Mouse (Mus musculus): ENCODE results near the gene Hoxc13. TPM values are rescaled to one million over a fixed set of nuclear protein-coding genes. Genes with fewer than 3 reads are reported as not detected.

The Hoxc13 gene
- polyA plus RNA-seq, 1 experiment, result not detected

DNA sequence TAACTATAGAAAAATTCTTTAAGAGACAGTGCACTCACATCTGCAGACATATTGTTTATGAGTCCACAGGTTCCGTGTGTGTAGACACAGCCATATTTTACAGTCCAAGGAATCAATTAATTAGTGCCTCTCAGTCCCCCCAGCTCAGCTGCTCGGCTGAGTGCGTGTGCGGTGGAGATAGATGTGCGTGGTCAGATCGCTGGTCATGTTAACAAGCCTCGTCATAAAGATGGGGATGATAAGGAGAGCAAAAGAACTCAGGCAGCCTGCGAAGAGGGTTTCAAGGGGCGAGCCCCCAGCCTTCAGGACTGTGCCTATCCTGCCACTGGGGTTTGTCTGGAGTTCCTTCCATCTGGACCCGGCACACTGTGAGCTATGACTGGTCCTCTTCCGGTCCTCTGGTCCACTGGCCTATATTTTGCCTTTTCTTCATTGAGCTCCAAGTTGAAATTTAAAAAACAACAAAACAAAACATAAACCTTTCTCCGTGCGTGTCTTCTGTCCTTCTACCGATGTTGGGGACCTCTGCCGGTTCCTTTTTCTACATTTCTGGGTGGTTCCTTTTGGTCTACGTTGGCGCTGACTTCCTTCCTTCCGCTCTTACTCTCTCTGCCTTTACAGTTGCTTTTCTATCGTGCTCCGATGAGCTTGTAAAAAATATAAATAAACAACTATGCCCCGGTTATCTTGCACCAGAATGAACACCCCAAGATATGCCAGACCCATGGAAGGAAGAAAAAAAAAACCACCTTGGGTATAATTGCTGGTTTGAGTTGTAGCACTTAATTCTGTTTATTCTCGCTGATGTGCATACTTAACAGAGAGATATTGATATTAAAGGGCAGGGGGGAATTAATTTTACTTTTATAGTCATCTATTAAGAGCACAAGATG lies 24.5 kb downstream of the Hoxc13 start:
- no peaks in the 10 kb centered on the region for H3K4me1 ChIP-seq (ENCODE audit: control insufficient read depth, insufficient read depth, insufficient read length)
- WGBS, result 13% methylated on average over 22 of the region's 22 CpGs
- DNase-seq (ENCODE audit: low read depth in 1 of 2, low spot score in 2 of 2), result no peak
- TF ChIP-seq POLR2A (IDR thresholded peaks at IDR 0.05; ENCODE audit: low read depth, low read length) (no peak), CTCF (IDR thresholded peaks at IDR 0.05; ENCODE audit: extremely low read depth, insufficient read depth, insufficient read length, insufficient replicate concordance) (no peak)
- no peak overlapping the region for H3K4me3 ChIP-seq (ENCODE audit: extremely low read depth, insufficient read depth, insufficient read length)
- no peaks in the 10 kb centered on the region for H3K36me3 ChIP-seq (ENCODE audit: control insufficient read depth, insufficient read depth, low read length)
- H3K27ac ChIP-seq (ENCODE audit: insufficient read depth, low read length), result no peak overlapping the region
- H3K27me3 ChIP-seq (ENCODE audit: control insufficient read depth, insufficient read depth, low read length), result peaks cover 26% of the 10 kb centered on the region

- Histone ChIP-seq H3K4me3 (ENCODE audit: extremely low read depth, insufficient read depth, insufficient read length) (no peak overlapping the region), H3K27me3 (ENCODE audit: control insufficient read depth, insufficient read depth, low read length) (peaks cover 31% of the 10 kb centered on the region), H3K27ac (ENCODE audit: insufficient read depth, low read length) (no peak overlapping the region), H3K4me1 (ENCODE audit: control insufficient read depth, insufficient read depth, insufficient read length) (no peaks in the 10 kb centered on the region), H3K36me3 (ENCODE audit: control insufficient read depth, insufficient read depth, low read length) (no peaks in the 10 kb centered on the region)
- 10% methylated on average over 9 of the region's 9 CpGs for WGBS
- TF ChIP-seq CTCF (IDR thresholded peaks at IDR 0.05; ENCODE audit: extremely low read depth, insufficient read depth, insufficient read length, insufficient replicate concordance), result no peak
- TF ChIP-seq POLR2A (IDR thresholded peaks at IDR 0.05; ENCODE audit: low read depth, low read length), result no peak
- DNase-seq (ENCODE audit: low read depth in 1 of 2, low spot score in 2 of 2), result no peak
Observed at GRCm38 (mm10) chr15:102947276-102947675, 26.4 kb downstream of the Hoxc13 start.

GRCm38 (mm10) chr15:102948842-102949241 lies 27.9 kb downstream of the Hoxc13 start:
- Histone ChIP-seq H3K36me3 (ENCODE audit: control insufficient read depth, insufficient read depth, low read length) (no peaks in the 10 kb centered on the region), H3K4me1 (ENCODE audit: control insufficient read depth, insufficient read depth, insufficient read length) (no peaks in the 10 kb centered on the region), H3K4me3 (ENCODE audit: extremely low read depth, insufficient read depth, insufficient read length) (no peak overlapping the region), H3K27me3 (ENCODE audit: control insufficient read depth, insufficient read depth, low read length) (peaks cover 28% of the 10 kb centered on the region), H3K27ac (ENCODE audit: insufficient read depth, low read length) (no peak overlapping the region)
- DNase-seq (ENCODE audit: low read depth in 1 of 2, low spot score in 2 of 2), result no peak
- 8% methylated on average over 2 of the region's 2 CpGs for WGBS
- TF ChIP-seq POLR2A (IDR thresholded peaks at IDR 0.05; ENCODE audit: low read depth, low read length), result no peak
- no peak for TF ChIP-seq CTCF (IDR thresholded peaks at IDR 0.05; ENCODE audit: extremely low read depth, insufficient read depth, insufficient read length, insufficient replicate concordance)

DNA sequence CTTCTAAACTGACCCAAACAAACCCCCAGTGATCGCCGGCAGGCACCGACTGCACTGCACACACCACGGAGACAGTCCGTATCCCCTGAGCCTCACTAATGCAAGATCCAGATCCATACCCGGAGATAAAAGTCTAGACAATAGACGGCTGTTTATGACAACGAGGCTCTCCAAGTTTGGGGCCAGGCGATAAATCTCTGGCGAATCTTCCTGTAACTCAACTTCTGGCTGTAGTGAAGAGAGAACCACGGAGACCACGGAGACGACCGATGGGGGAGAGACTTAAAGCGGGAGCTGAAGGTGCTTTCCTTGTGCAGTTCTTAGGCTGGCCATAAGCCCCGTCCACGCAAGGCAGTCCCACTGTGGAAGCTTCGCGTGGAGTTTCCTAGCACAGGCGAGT lies 28.8 kb downstream of the Hoxc13 start:
- H3K27ac ChIP-seq (ENCODE audit: insufficient read depth, low read length), result no peak overlapping the region
- H3K27me3 ChIP-seq (ENCODE audit: control insufficient read depth, insufficient read depth, low read length), result peaks cover 36% of the 10 kb centered on the region
- no peak for DNase-seq (ENCODE audit: low read depth in 1 of 2, low spot score in 2 of 2)
- TF ChIP-seq POLR2A (IDR thresholded peaks at IDR 0.05; ENCODE audit: low read depth, low read length), result no peak
- TF ChIP-seq CTCF (IDR thresholded peaks at IDR 0.05; ENCODE audit: extremely low read depth, insufficient read depth, insufficient read length, insufficient replicate concordance), result no peak
- 5% methylated on average over 20 of the region's 20 CpGs for WGBS
- H3K4me1 ChIP-seq (ENCODE audit: control insufficient read depth, insufficient read depth, insufficient read length), result no peaks in the 10 kb centered on the region
- H3K36me3 ChIP-seq (ENCODE audit: control insufficient read depth, insufficient read depth, low read length), result no peaks in the 10 kb centered on the region
- H3K4me3 ChIP-seq (ENCODE audit: extremely low read depth, insufficient read depth, insufficient read length), result no peak overlapping the region

- DNase-seq (ENCODE audit: low read depth in 1 of 2, low spot score in 2 of 2), result no peak
- Histone ChIP-seq H3K27ac (ENCODE audit: insufficient read depth, low read length) (no peak overlapping the region), H3K36me3 (ENCODE audit: control insufficient read depth, insufficient read depth, low read length) (no peaks in the 10 kb centered on the region), H3K27me3 (ENCODE audit: control insufficient read depth, insufficient read depth, low read length) (peaks cover 43% of the 10 kb centered on the region), H3K4me1 (ENCODE audit: control insufficient read depth, insufficient read depth, insufficient read length) (no peaks in the 10 kb centered on the region), H3K4me3 (ENCODE audit: extremely low read depth, insufficient read depth, insufficient read length) (no peak overlapping the region)
- 15% methylated on average over 2 of the region's 2 CpGs for WGBS
- TF ChIP-seq POLR2A (IDR thresholded peaks at IDR 0.05; ENCODE audit: low read depth, low read length) (no peak), CTCF (IDR thresholded peaks at IDR 0.05; ENCODE audit: extremely low read depth, insufficient read depth, insufficient read length, insufficient replicate concordance) (no peak)
Observed at GRCm38 (mm10) chr15:102950877-102951276, 30.0 kb downstream of the Hoxc13 start.

GRCm38 (mm10) chr15:102953561-102953960 lies 32.7 kb downstream of the Hoxc13 start:
- no peaks in the 10 kb centered on the region for H3K36me3 ChIP-seq (ENCODE audit: control insufficient read depth, insufficient read depth, low read length)
- H3K27me3 ChIP-seq (ENCODE audit: control insufficient read depth, insufficient read depth, low read length), result peaks cover 49% of the 10 kb centered on the region
- no peak for TF ChIP-seq POLR2A (IDR thresholded peaks at IDR 0.05; ENCODE audit: low read depth, low read length)
- no peak for TF ChIP-seq CTCF (IDR thresholded peaks at IDR 0.05; ENCODE audit: extremely low read depth, insufficient read depth, insufficient read length, insufficient replicate concordance)
- H3K4me3 ChIP-seq (ENCODE audit: extremely low read depth, insufficient read depth, insufficient read length), result no peak overlapping the region
- no peaks in the 10 kb centered on the region for H3K4me1 ChIP-seq (ENCODE audit: control insufficient read depth, insufficient read depth, insufficient read length)
- WGBS, result 34% methylated on average over 6 of the region's 6 CpGs
- no peak for DNase-seq (ENCODE audit: low read depth in 1 of 2, low spot score in 2 of 2)
- no peak overlapping the region for H3K27ac ChIP-seq (ENCODE audit: insufficient read depth, low read length)

All from spleen, adult 2 months (tissue).